Mouse (Mus musculus): ENCODE results near the gene Arhgef28. TPM values are rescaled to one million over a fixed set of nuclear protein-coding genes. Genes with fewer than 3 reads are reported as not detected.
A peak's percentile ranks its signal among the peaks of the same experiment; 100 is the strongest.

Arhgef28 gene
- 16.0 and 19.8 TPM in 2 replicates for total RNA-seq (2021)
- long read RNA-seq, full-length matches to known transcripts = 2 of 17 reads
- long read RNA-seq, partial matches to known transcripts = 12 of 17 reads
- long read RNA-seq, other reads (novel, unspliced or antisense) = 3 of 17 reads

DNA sequence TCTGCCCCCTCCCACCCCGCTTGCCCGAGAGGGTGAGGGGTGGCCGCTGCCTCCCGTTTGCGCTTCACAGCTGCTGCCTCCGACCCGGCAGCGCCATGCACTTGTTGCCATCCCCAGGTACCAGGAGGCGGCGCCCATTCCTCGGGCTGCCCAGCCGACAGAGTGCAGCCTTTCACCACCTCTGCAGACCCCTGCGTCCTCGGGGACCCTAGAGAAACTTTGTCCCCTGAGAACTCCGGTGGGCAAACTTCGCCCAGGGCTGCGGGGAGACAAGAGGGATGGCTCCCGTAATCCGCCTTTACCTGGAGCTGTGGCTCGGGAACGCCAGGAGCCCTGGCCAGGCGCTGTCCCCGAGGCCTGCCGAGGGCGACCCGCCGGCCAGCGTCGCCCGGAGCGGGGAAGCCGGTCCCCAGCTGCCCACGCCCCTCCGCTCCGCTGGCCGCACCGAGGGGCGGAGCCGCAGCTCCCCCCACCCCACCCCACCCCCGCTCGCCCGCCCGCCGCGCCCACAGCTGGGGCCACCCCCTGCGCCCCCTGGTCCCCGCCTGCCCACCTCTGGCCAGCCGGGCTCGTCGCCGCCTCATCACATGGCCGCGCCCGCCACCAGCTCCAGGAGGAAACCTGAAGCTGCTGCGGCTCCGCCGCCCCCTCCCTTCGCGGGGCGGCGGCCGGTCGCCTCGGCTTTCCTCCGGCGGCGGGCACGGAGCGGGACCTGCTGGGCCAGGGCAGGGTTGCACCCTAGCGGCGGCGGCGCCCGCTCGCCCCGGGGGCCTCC is at the start of gene Arhgef28:
Arhgef28 (minus strand) TSS at position 669 of the 775 bp plus-strand sequence.
- peak; percentile 80 for DNase-seq

DNA sequence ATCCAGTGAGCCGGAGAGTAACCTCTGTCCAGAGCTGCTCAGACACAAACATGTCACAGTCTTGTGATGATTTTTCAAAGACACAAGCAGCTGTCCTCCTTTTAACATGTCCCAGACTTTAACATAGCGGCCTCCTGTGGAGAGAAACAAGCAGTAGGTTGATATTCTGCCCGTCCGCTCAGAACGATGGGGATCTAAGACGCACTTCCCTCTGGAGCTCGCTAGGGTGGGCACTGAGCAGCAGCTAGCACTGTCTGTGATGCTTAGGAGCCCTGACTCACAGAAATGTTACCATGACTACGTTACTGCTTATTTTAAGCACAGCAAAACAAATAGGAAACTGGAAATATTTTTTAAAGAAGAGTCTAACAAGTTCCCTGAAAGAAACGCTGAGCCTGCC is 48.7 kb upstream of the Arhgef28 start:
- DNase-seq = no peak

DNA sequence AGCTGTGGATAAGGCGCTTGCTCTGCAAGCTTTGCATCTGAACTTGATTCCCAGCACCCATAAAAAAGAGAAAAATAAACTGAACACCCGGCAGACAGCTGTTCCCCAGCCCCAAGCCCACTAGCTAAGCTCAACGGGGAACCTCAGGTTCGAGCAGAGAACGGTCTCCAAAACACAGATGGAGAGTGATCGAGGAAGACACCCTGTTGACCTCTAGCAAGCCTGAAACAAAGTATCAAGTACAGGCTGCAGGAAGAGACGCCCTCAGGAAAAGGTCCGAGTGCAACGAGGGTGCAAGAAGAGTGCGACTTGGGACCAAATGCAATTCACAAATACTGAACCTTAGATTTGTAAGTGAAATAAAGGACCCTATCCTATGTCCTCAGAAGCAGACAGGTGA is 43.4 kb upstream of the Arhgef28 start:
- no peak for DNase-seq

DNA sequence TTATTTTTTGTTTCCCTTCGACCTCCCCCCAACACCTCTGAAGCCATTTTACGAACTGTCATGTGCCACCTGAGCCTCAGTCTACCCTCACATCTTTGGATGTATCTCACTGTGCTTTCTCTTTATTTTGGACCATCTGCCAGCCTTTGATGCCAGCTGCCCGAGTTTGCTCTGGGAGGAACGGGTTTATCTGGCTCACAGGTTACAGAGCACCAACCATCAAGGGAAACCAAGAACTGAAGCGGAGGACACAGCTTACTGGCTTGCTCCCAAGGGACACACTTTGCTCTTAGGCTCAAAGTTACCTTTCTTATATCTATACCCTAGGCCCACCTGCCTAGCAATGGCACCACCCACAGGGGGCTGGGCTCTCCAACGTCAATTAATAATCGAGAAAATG is 39.1 kb upstream of the Arhgef28 start:
- no peak for DNase-seq

DNA sequence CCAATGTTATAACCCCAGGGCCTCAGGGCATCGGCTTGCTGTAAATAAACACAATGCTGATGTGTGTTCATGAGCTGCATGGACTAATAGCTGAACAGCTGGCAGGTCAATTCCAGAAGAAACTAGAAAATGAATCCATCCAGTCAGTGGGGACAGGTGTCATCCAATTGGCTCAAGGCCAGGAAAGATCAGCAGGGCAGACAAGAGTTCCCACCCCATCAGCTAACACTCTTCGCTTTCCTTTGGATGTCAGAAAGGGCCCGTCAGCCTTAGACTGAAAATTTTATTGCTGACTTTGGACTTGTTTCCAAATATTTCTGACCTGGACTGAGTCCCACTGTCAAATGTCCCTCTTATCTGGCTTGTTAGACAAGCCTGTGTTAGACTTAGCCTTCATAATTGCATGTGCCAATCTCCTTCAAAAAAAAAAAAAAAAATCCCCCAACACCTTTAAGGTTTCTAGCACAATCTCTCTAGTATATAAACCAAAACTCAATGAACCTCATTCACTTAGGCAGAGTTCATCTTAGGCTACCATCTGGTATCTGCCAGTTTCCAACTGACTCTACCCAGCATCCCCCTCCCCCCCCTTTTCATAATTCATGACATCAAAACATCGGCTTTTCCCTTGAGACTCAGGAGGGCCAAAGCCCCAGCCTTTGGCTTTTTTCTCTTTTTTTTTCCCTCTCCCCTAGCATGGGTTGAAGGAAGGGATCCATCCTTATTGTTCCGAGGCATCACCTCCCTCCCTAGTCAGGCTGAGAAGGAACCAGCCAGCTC is 38.5 kb upstream of the Arhgef28 start:
- DNase-seq = no peak

DNA sequence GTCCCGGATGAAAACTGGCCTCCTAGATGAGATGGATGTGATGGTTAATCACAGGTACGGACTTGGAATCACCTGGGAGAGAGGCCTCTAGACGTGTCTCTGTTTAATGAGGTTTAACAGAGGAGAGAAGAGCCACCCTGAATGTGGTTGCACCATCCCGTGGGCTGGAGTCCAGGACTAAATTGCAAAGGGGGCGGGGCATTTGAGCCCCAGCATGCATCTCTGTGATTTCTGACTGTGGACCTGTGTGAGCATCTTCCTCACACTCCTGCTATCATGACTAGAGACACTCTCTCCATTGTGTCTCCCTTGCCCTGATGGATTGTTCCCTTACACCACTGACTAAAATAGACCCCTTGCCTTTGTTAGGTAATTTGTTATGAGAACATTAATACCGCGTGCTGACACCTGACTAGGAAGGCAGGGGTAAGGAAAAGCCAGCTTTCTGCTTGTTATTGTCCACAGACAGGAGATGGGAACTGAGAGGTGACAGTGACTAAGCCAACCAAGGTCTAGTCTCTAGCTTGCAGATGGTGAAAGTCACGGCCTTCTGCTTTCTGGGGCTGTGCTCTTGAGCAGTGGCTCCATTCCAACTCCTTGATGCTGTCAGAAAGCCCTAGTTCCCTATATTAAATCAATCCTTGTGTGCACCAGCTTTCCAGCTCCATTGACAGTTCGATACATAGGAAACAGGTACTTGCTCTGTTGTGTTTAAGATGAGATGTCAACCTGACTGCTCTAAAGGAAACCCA is 35.5 kb upstream of the Arhgef28 start:
- DNase-seq = no peak

DNA sequence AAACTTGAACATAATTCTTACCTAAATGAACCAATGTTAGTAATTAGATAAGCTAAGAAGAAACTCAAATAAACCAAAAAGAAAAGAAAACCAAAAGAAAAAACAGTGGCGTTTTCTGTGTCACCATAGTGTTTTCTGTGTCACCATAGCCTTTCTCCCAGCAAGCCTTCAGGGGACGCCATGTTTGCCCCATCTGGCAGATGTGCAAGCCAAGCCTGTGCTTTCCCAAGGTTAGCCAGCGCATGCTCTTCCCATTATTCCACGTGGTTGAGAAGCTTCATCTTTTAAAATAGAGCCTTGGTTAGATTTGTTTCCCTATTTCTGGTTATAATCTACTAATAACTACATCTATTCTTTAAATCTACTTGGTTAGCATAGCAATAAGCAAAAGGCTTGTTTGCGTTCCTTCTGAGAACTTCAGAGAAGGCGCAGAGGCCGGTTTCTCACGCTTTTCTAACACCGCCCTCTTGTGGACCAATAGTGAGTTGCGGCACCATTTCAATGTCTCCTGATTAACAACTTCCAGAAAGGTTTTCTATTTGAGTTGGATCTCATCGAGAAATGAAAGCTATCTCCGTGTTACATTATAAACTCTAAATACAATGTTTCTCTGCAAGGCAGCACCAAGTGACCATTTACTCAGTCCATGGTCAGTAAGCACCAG is 33.9 kb upstream of the Arhgef28 start:
- peak; percentile 64 for DNase-seq

DNA sequence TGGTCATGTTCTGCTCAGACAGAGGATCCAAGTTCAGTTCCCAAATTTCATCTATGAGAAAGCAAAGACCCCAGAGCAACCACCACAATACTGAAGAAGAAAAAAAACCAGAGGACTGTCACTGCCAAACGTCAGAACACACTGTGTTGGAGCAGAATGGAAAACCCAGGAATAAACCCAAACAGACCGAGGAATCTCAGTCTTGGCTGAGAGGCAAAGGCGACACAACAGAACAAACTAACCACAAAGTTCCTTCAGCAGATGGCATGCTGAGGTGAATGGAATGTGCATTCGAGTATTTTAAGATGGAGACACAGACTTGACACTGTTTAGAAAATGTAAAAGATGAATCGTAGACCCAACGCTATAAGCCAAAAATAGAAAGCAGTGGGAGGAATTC is 29.2 kb upstream of the Arhgef28 start:
- DNase-seq = no peak

DNA sequence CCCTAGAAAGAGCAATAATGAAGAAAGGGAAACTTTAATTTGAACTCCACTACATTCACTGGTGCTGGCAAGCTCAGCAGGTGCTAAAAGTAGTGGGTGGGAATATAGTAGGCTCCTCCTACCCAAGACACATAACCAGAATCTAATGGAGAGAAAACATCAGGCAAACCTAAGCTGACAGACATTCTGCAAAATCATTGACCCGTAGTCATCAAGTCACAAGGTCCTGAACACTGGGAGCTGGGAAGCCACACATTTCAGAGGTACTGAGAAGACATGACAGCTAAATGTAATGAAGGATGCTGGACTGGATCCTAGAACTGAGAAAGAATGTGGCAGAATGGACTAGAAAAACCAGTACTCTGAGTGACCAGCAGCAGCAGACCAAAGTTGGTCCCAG is 24.3 kb upstream of the Arhgef28 start:
- no peak for DNase-seq

DNA sequence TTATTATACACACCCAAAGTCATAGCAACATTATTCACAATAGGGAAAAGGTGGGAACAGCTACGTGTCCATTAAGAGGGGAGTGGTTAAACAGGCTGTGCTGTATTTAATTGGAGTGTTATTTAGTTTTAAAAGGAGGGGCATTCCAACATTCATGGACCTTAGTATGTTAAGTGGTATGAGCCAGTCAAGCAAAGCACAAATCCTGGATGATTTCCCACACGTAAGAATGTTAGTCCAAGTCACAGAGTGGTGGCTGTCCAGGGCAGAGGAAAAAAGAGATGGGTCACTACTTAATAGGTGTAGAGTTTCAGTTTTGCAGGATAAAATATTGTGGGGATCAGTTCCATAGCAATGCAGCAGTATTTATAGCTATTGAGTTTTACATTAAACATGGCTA is 20.0 kb upstream of the Arhgef28 start:
- no peak for DNase-seq

DNA sequence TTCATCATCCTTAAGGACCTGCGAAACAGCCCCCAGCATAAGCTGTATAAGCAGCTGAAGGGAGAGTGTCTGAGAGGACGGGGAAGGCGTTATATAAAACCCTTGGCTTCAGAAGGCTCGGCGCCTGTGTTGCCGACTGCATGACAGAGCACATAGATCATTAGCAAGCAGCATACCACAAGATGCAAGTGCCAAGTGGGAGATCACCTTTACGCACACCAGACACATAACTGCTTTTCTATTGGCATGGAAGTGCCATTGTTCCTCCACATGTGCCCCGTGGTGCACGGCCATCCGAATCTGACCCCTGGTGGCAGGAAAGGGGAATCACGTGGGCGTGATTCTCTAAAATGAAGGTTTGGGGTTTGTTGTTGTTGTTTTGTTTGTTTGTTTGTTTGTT is 16.6 kb upstream of the Arhgef28 start:
- peak; percentile 44 for DNase-seq

DNA sequence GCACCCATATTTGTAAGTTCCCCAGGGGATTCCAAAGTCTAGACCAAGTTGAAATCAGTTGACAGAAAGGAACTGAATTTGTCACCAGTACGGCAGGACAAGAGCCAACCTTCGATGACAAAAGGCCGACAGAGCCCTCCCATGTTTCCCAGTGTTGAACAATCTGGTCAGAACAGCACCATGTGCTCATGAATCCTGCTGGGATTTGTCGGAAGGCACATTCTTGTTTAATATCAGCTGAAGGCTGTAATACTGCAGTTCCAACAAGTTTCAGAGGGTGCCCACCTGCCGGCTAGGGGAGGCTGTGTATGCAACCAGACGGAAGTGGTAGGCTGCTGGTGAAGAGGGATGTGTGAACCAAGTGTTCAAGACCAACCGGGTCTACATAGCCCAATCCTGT is 3.9 kb upstream of the Arhgef28 start:
- DNase-seq = no peak

DNA sequence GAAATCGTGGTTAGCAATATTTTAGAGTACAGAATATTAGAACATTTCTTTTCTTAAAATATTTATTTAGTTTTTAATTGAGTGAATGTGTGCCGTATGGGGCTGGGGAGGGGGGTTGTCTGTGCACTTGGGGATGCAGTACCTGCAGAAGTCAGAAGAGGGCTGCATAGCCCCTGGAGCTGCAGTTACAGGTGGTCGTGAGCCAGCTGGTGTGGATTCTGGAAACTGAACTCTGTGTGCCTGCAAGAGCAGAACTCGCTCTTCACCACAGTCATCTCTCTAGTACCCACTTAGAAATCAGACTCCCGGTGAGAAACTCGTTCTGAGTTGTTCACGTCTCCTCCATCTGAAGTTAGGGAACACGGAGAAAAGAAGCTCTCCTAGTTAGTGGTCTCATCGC is 2.6 kb upstream of the Arhgef28 start:
- DNase-seq = no peak

DNA sequence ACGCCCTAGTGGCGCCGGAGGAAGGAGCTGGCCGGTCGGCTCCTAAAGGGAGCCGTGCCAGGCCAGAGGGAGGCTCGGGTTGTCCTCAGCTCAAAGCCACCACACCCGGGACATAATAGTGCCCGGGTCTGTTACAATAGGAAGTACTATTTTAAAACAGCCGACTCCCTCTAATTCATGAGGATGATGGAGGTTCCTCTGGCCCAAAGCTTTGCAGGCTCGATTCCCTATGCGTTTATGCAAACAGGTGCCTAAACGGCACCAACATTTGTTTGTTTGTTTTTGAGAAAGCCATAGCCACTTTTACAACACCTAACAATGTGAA is 269 bp upstream of the Arhgef28 start:
- no peak for DNase-seq

DNA sequence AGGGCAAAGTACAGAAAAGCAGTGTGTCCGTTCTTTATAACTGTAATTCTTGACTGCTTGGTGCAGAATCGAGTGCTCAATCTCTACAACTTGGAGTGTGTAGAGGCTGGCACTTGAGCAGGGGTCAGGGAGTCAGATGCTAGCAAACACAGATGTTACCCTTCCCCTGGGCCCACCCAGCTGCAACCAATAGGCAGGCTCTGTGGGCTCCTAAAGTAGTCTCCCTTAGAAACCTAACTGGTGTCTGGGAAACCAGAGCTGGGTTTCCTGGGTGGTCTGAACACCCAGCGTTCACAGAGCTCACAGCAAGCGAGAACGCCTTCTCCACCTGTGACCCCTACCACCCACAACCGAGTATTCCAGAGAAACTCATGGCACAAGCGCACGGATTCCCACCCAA is 1.1 kb downstream of the Arhgef28 start:
- no peak for DNase-seq

DNA sequence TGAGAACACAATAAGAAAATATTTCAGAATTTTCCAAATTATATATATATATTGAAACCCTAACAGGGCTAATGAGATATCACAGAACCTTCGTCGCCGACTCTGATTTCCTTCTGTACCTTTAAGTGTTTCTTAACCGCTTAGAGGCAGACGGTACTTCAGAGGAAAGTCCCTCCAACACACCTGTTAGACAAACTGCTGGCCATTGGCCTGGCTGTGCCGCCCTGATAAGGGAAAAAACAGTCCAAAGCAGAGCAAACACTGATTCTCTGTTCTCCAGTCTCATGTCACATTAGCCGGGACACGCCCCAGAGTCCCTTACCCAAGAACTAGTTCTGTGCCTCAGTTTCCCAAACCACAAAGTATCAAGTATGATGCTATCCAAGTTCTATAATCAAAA is 1.9 kb downstream of the Arhgef28 start:
- no peak for DNase-seq

DNA sequence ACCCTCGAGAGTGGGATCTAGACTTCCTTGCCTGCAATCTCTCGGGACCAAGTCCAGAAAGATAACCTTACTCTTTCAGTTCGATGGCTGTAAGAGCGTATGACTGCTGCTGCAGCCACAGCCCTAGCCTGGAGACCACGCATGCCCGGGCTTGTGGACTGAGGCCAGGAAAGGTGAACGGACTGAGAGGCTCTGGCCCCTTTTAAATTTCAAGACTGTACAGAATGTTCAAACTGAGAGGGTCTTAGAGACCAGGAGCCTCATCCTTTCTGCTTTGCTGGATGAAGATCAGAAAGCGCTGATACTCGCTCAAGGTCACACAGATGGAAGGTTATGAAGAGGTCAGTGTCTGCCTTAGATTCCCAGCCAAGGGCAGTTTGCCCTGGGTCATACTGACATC is 4.8 kb downstream of the Arhgef28 start:
- peak; percentile 19 for DNase-seq

DNA sequence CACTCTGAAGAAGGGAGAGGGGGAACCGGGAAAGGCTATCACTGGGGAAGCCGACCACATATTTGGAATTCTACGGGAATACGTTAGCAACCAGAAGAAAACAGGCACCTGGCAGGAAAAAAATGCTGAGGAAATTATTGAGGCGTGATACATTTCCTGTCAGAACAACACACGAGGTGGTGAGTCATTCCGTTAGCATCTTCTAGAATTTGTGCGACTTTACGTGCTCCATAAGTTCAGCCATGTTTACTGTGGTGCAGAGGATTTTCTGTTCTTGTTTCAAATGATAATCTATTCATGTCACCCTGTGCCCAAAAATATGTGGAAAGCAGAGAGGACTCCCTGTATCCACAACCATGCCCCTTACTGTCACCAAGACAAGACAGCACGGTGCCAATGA is 13.6 kb downstream of the Arhgef28 start:
- DNase-seq = no peak

DNA sequence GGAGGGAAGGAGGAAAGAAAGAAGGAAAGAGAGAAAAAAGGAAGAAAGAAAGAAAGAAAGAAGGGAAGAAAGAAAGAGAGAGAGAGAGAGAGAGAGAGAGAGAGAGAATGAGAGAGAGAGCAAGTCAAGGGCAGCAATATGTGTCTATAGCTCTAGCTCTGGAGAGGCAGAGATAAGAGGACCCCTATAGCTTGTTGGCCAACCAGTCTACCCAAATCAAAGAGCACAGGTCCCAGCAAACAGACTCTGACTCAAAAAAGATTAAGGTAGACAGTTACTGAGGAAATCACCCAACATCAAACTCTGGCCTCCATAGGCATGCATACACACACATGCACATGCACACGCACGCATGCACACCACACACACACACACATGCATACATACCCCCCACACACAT is 17.7 kb downstream of the Arhgef28 start:
- no peak for DNase-seq

DNA sequence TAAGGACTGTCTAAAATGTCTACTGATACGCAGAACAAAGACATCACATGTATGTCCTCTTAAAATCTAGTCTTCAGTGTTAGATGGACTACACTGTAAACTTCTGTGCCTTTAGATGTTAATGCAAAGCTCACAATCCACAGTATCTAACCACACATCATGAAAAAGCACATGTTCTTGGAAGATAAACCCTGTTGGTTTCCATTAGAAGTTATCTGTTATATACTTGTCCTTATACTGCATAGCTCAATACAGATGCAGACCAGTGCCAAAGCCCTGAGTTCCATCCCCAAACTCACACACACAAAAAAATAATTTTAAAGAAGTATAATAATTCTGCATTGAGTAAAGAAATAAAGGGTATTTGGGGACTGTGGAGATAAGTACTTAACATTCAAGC is 18.3 kb downstream of the Arhgef28 start:
- DNase-seq = no peak

DNA sequence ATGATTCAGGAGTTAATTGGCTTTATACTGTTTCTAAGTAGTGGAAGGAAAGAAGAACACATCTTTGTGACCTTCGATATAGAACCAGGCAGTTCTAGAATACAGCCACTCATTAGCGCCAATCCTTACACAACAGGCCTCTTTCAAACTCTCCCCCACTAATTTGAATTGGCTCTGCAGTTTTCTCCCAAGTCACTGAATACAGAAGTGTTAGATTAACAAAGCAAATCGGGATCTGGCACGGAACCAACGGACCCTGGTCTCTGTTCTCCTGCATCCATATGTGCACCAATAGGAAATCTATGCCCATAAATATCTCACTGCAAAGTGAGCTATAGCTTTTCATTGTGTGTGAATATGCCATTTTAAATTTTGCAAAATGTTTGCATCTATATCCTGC is 20.1 kb downstream of the Arhgef28 start:
- no peak for DNase-seq

DNA sequence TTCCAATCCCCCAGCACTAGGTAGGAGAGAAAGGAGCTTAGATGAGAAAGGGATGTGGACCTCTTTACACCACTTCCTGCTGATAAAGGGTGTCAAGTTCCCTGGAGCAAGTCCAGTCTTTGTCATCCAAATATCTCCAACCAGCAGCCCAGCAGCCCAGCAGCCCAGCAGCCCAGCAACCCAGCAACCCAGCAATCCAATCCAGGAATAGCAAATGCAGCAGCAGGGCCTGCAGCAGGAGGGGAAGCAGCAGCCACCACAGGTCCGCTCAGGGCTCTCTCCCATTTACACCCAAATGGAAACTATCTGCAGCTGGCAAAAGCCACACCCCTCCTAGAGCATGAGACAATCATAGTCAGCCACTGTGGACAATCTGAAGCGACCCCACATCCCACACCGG is 21.6 kb downstream of the Arhgef28 start:
- DNase-seq = no peak
